Mouse (Mus musculus) frontal cortex, adult (tissue): ENCODE data around the gene 2310022A10Rik.

Experiments used
- ATAC-seq: cut with Nextera tagmentation; 2 replicates; pipeline ENCODE4 v1.9.2; 2017; ENCODE audit warnings: mild to moderate bottlenecking, moderate library complexity, mixed read lengths; ENCODE audit not compliant: low TSS enrichment

Gene 2310022A10Rik

DNA sequence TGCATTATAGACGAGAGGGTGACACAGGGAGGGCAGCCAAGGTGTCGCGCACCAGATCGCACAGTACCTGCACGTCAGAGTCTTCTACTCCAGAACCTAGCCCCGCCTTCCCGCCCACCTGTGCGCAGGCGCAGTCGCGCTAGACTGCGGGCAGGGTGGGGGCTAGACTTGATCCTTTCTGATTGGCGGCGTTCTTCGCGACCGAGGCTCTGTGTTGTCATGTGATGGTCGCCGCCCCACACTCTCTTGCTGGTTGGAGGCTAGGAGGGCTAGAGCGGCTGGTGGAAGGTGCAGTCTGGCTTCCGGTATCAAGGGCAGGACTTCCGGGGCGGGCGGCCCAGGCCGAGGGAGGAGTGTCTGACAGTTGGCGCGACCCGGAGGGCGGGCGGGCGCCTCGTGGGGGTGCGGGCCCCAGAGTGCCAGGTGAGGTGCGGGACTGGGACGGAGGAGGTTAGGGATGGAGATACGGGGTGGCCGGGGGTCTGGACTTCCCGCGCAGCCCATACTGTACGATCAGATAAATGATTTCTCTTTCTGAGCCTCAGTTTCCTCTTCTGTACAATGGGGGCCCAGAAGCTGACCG lies at the start of gene 2310022A10Rik, which contains the start of gene Pld3:
Gene 2310022A10Rik, plus strand, starts transcription at position 303 of the 583 bp plus-strand sequence.
Gene Pld3, minus strand, starts transcription at position 288 of the 583 bp plus-strand sequence.
- peak; percentile 99 for ATAC-seq

DNA sequence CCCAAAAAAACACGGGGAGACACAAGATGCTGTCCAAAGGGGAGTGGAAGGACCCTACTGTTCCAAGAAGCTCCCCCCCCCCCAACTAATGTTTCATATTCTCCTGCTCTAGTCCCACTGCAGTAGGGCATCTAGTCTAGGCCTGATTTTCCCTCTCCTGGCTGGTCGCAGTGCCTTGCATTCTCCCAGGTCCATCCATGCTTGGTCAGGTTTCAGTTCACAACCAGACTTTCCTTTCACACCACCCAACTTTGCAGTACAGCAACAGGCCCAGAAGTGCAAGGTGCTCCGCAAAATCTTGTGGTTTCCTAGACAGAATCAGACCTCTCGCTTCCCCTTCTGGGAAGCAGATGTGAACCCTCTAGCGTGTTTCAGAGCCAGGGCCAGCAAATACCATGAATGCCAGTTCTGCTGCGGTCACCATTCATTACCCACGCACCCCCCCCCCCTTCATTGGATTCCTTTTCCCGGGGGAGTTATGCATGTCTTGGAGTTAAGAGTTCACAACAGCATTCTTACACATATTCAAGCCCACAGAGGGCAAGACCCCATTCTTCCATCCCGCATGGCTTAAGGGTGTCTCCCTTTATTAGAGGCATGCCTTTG lies 46.2 kb upstream of the 2310022A10Rik start:
- no peak for ATAC-seq

DNA sequence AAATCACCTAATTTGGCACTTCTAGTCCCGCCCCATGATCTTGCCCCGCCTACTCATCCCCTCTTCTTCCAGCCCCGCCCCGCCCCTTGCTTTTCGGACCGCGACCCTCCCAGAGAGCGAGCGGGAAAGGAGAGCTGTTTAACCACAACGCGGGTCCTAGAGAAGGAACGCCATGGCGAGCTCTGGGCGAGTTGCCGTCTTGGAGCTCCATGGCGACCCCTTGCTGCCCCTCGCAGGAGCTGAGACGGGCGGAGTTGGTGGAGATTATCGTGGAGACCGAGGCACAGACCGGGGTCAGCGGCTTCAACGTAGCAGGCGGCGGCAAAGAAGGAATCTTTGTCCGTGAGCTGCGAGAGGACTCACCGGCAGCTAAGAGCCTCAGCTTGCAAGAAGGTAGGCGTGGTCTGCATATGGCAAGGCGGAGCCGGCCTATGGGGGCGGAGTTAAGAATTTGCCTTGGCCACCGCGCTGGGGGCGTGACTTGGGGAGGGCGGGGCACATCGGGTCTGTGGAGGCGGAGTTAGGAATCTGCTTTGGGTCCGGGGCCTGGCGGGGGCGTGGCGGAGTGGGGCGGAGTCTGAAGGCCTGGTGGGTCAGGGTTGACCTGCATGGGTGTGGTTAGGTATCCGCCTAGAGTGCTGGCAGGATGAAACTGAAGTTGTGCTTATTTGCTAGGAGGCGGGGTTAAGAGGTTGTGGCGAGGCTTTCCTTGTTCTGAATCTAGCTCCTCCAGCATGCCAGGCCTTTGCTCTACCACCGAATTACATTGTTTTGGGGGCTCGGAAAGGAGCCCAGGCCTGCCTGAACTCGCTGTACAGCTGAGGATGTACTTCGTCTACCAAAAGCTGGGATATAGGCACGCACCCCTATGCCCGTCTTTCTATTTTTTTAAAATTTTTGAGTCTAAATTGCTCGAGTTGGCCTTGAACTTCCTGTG lies 45.1 kb upstream of the 2310022A10Rik start:
- ATAC-seq, result peak; percentile 89

DNA sequence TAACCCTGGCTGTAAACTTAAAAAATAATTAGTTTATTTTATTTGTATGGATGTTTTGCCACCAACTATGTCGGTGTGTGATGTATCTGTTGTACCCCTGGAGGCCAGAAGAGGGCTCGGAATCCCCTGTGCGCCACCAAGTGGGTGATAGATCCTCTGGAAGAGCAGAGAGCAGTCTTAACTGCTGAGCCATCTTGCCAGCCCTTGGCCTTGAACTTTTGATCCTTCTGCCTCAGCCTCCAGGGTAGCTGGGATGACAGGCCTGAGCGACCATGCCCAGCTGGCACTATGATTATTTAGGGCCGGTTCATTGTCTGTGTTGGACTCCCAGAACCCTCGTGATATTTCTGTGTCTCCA lies 44.4 kb upstream of the 2310022A10Rik start:
- peak; percentile 75 for ATAC-seq

DNA sequence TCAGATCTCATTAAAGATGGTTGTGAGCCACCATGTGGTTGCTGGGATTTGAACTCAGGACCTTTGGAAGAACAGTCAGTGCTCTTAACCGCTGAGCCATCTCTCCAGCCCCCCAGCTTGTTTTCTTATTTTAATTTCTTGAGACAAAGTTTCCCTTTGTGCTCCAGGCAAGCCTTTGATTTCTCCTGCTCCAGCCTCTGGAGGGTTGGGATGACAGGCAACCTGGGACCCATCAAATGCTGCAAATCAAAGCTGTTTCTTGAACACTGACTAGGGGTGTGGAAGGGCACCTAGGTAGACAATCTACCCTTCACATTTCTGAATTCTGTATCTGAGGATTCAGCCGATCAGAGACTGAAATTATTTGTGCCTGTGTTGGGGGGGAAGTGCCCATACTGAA lies 42.2 kb upstream of the 2310022A10Rik start:
- no peak for ATAC-seq

DNA sequence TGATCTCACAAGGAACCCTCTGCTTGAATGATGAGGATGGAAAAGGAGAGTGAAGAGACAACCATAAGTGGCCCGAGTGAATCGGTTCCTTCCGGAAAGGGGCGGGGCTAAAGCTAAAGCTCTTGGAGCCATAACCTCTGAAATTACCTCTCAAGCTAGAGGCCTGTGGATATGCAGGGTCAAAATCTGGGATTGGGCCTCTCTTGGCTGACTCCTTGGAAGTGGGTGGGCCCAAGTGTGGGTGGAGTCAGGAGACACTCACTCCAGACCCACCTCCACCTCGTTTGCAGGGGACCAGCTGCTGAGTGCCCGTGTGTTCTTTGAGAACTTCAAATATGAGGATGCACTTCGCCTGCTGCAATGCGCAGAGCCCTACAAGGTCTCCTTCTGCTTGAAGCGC lies 38.1 kb upstream of the 2310022A10Rik start:
- ATAC-seq, result no peak

DNA sequence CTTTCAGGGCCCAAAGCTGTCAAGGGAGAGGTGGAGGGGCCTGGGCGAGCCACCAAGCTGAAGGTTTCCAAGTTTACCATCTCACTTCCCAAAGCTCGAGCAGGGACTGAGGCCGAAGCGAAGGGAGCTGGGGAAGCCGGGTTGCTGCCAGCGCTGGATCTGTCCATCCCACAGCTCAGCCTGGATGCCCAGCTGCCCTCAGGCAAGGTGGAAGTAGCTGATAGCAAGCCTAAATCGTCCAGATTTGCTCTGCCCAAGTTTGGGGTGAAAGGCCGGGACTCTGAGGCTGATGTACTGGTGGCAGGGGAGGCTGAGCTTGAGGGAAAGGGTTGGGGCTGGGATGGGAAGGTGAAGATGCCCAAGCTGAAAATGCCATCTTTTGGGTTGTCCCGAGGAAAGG lies 34.7 kb upstream of the 2310022A10Rik start:
- no peak for ATAC-seq

DNA sequence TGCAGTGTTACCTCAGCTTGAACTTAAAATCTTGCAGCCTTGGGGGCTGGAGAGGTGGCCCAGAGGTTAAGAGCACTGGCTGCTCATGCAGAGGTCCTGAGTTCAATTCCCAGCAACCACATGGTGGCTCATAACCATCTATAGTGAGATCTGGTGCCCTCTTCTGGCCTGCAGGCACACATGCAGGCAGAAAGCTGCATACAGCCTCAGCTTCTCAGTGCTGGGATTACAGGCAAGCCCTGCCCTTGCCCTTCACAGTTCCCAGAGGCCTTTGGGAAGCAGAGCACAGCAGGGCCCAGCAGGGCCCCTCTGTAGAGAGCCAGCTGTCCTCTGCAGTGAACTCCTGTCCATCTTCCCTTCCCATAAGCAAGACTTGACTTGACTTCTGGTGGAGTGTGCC lies 32.9 kb upstream of the 2310022A10Rik start:
- ATAC-seq, result no peak

DNA sequence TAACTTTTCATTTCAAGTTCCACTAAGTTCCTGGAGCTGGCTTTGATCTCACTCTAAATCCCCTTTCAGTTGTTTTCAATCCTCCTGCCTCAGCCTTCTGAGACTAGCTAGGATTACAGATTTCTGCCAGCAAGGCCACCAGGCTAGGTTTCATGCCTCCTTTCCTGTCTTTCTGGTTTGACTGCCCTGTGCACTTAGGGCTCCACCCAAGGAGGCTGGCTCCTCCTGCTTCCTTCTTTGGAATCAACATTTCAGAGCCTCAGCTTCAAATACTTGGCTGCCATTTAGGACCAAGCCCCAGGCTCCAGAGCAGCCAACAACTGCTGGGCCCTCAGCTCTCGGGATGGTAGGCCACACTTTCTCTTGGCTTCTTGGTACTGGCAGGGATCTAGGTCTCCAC lies 32.4 kb upstream of the 2310022A10Rik start:
- ATAC-seq, result no peak

DNA sequence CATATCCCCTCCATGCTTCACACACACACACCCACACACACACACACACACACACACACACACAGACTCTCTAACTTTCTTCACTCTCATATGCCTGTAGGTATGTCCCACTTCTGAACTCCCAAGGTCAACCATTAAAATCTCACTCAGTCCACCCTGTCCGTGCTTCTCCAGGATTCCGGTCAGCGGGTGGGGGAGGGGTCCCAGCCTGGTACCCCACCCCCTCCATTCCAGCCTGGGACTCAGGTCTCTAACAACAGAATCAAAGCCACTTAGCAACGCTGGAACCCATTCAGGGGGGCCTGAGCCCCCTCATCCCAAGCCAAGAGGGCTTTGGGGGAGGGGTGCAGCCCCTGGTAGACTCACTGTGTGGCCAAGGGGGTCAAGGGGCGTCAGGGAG lies 30.1 kb upstream of the 2310022A10Rik start, which contains the start of gene Hipk4:
Gene Hipk4, plus strand, starts transcription at position 301 of the 400 bp plus-strand sequence.
- ATAC-seq, result no peak

DNA sequence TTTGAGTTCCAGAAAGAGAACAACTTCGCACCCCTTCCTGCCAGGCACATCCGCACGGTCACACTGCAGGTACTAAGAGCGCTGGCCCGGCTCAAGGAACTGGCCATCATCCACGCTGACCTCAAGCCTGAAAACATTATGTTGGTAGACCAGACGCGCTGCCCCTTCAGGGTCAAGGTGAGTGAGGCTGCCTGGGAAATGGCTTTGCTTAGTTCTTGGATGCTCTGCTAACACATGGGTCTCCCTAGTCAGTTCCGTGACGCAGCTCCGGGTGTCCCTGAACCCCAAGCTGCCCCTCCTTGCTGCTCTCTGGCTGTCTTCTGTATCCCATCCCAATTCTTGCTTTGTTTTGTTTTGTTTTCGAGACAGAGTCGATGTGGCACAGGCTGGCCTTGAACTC lies 29.2 kb upstream of the 2310022A10Rik start:
- ATAC-seq, result no peak

DNA sequence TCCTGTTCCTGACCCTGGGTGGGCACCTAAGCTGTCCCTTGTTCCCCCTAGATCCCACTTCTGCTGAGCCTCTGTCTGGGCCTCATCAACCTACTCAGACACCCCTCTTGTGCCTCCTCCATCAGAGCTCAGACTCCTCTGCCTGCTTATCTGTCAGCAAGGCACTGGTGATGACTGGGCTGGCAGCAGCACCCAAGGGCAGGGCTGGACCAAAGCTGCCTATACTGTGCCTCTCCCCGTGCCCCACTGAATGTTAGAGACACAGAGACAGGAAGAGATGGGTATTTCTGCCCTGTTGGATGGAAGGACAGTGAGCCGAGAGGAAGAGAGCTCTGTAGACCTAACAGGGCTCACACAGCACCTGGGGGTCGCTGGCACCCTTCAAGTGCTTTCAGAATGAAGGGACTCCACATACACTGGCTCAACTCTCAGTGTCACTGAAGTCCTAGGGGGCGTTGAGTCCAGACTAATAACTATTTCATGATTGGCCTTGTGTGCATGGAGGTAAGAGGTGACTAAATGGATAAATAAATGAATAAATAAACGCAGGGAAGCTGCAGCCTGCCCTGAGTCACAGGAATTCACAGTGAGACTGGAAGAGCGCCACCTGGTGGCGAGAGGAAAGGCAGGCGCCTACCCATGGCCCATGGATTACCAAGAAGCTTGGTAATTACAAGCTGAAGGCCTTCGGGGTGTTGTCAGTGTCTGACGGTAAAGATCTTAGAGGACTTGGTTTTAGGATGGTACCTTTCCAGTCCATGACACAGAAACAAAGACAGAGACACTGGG lies 26.8 kb upstream of the 2310022A10Rik start:
- peak; percentile 58 for ATAC-seq

DNA sequence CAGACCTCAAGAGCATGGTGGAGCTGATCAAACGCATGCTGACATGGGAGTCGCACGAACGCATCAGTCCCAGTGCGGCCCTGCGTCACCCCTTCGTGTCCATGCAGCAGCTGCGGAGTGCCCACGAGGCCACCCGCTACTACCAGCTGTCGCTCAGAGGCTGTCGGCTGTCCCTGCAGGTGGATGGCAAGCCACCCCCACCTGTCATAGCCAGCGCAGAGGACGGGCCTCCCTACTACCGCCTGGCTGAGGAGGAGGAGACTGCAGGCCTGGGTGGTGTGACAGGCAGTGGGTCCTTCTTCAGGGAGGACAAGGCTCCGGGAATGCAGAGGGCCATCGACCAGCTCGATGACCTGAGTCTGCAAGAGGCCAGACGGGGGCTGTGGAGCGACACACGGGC lies 24.0 kb upstream of the 2310022A10Rik start:
- ATAC-seq, result no peak

DNA sequence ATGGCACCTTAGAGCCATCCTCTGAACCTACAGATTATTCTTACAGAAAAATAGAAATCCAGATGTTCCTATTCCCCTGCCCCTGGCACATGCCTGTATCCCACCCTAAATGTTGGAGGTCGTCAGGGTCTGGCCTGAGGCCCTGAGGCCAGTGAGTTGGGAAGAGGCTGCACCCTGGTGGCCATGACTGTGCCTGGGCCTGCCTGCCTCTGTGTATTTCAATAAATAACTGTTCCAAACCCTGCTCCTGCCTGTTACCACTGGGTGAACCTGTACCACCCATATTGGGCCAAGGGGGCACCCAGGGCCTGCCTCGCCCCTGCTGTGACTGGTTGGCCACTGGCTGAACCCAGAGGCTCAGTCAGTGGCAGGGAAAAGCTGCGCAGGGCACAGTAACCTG lies 22.1 kb upstream of the 2310022A10Rik start:
- no peak for ATAC-seq

DNA sequence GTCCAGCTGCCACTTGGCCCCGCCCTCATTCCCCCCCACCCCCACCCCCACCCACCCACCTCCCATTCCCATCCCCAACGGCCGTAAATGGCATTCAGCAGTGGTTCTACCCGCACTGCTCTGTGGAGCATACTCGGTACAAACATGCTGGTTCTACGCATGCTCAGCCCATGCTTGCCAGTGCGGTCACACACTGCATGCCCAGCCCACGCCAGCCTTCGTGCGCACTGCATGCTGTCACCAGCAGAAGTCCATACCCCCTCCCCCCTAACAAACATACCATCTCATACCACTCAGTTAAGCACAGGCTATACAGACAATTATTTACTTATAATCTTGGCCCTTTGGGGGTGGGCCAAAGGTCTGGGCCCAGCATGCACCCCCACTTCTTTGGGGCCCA lies 21.3 kb upstream of the 2310022A10Rik start:
- ATAC-seq, result no peak

DNA sequence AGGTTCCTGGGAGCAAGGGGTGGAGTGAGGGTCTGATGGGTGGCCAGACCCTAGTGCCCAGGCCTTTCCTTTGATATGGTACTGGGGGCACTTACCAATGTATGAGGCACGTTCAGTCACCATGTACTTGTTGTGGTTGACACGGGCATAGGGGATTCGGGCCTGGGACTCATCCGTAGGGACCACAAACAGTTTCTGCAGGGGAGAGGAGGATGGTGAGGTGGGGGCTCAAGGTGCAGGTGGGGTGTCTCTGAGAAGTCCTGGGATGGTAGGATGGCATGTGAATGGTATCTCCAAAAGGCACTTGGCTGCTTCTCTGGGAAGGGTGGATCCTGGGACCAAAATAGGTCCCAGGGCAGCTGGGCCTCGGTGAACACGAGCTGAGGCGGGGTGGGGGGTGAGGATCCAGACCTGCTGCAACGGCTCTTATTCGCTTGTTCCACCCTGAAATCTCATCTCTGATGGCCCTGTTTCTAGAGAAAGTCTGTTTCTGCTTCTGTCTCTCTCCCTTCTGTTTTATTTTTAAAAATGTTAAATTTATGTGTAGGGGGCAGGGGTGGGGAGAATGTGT lies 20.5 kb upstream of the 2310022A10Rik start:
- ATAC-seq, result no peak

DNA sequence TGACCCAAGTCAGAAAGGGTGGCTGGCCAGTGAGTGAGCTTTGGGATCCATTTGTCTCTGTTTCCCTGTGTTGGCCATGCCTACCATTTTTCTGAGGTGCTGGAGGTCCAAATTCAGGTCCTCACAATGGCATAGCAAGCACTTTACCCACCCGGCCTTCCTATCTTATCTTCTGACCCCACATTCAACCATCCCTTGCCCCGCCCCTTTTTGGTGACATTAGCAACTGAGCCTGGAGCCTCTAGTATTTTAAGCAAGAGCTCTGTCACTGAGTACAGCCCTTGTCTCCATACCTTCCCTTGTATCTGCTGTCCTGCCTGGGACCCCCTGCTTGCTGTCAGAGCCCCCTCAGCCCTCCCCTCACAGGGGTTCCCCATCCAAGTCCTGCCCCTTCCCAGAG lies 17.6 kb upstream of the 2310022A10Rik start:
- ATAC-seq, result no peak

DNA sequence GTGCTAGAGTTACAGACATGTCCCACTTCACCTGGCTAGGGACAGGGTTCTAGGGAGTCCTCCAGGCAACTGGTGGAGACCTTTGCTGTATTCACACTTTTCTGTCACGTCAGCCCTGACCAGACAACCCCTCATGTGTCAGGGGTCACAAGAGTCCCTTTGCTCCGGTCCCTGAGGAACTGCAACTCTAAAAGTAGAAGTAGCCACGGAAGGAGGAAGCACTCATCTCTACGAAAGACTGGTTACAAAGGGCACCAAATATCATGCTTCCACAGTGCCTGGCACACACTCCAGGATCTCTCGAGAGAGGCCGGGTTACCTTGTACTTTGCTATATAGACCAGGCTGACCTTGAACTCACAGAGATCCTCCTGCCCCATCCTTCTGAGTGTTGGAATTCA lies 16.4 kb upstream of the 2310022A10Rik start:
- ATAC-seq, result no peak

DNA sequence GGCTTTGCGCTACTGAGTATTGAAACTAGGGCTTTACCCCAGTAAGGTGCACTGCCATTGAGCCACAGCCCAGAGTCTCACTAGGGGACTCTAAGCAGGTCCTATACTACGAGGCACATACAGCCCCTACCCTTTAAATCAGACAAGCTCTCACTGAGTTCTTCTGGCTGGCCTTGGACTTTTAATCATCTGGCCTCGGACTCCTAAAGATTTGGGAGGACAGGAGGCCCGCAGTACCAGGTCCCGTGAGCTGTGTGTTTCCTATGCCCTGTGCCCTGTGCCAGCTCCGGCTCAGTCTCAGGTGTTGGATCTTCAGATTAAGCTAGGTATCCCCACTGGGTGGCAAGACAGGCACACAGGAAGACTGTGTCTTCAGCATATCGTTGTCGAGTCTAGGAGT lies 15.0 kb upstream of the 2310022A10Rik start:
- no peak for ATAC-seq

DNA sequence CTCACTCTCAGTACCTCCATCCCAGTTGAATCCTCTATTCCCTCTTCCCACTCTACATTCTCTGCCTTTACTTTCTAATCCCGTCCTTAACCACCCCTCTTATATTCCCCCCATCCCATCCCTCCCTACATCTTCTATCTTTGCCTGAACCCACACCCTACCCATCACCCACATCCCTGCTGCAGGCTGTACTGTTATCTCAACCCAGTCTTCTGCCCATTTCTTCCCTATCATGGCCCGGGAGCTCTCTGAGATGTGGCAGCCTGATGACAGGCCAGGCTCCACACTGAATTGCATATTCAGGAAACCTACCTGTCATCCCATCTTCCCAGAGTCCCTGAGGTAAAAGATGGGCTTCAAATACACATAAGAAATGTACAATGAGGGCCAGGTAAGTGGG lies 14.2 kb upstream of the 2310022A10Rik start:
- no peak for ATAC-seq

DNA sequence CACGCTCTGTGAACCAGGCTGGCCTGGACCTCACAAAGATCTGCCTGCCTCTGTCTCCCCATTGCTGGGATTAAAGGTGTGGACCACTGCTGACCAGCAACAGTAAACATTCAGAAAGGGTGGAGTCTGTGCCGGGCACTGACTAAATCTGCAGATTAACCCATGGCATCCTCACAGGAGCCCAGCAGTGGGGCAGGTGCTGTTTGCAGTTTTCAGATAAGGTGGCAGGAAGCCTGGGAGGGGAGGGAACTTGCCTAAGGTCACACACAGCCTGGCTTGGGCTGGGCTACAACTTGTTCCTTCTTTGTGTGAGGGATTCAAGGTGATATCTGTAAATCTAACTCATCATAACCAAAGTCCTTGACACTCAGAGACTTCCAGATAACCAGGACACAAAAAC lies 12.5 kb upstream of the 2310022A10Rik start:
- ATAC-seq, result no peak

DNA sequence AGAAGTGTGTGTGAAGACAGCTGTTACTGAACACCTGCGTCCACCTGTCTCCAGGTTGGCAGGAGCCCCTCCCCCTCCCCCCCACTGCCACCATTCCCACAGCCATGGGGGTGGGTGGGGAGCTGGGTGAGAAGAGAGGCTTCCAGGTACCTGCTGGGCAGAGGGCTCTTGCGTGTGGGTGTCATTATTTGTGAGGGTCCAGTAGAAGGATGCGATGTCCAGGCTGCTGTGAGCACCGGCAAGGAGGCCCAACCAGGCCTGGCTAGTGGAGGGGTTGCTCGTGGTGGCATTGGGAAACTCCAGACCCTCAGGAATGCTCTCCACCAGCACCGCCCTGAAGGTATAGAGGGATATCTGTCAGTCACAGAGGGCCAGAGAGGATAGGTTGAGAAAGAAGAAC lies 12.1 kb upstream of the 2310022A10Rik start:
- no peak for ATAC-seq
